Mouse (Mus musculus): ENCODE measurements around the gene Armc2. TPM values are rescaled to one million over a fixed set of nuclear protein-coding genes. Genes with fewer than 3 reads are reported as not detected.

Armc2 gene
- polyA plus RNA-seq, 1 experiment from 2014 or later: 4.2 TPM

GRCm38 (mm10) chr10:41891312-41891711 lies 126.9 kb downstream of the Armc2 start:
- Histone ChIP-seq H3K4me3 (no peak overlapping the region), H3K27ac (no peak overlapping the region), H3K4me2 (replicated peaks) (no peak overlapping the region), H3K9ac (no peak overlapping the region), H3K27me3 (no peaks in the 10 kb centered on the region), H3K4me1 (peaks cover 40% of the 10 kb centered on the region), H3K36me3 (peaks cover 5% of the 10 kb centered on the region), H3K9me3 (no peaks in the 10 kb centered on the region)
- 84% methylated on average over 4 of the region's 4 CpGs for WGBS
- ATAC-seq (ENCODE audit: low FRiP score, low read depth): no peak

- Histone ChIP-seq H3K4me3 (no peak overlapping the region), H3K4me2 (replicated peaks) (no peak overlapping the region), H3K36me3 (no peaks in the 10 kb centered on the region), H3K27me3 (no peaks in the 10 kb centered on the region), H3K27ac (no peak overlapping the region), H3K4me1 (peaks cover 40% of the 10 kb centered on the region), H3K9me3 (no peaks in the 10 kb centered on the region), H3K9ac (no peak overlapping the region)
- no peak for ATAC-seq (ENCODE audit: low FRiP score, low read depth)
Observed at GRCm38 (mm10) chr10:41890537-41890936, 127.7 kb downstream of the Armc2 start.

- ATAC-seq (ENCODE audit: low FRiP score, low read depth): no peak
- Histone ChIP-seq H3K27me3 (no peaks in the 10 kb centered on the region), H3K27ac (no peak overlapping the region), H3K36me3 (no peaks in the 10 kb centered on the region), H3K4me1 (peaks cover 37% of the 10 kb centered on the region), H3K4me2 (replicated peaks) (no peak overlapping the region), H3K9me3 (no peaks in the 10 kb centered on the region), H3K9ac (no peak overlapping the region), H3K4me3 (no peak overlapping the region)
- 71% methylated on average over 5 of the region's 5 CpGs for WGBS
Observed at GRCm38 (mm10) chr10:41889566-41889965, 128.7 kb downstream of the Armc2 start.

GRCm38 (mm10) chr10:41888365-41888941 lies 129.8 kb downstream of the Armc2 start:
- H3K36me3 ChIP-seq: no peaks in the 10 kb centered on the region
- H3K4me1 ChIP-seq: peaks cover 32% of the 10 kb centered on the region
- no peak overlapping the region for H3K27ac ChIP-seq
- peak overlapping the region; percentile 77 for H3K4me3 ChIP-seq
- WGBS: 39% methylated on average over 4 of the region's 4 CpGs
- no peaks in the 10 kb centered on the region for H3K27me3 ChIP-seq
- peak overlapping the region; percentile 81 for H3K4me2 ChIP-seq (replicated peaks)
- H3K9ac ChIP-seq: no peak overlapping the region
- no peaks in the 10 kb centered on the region for H3K9me3 ChIP-seq
- ATAC-seq (ENCODE audit: low FRiP score, low read depth): no peak

GRCm38 (mm10) chr10:41887080-41887821 lies 131.0 kb downstream of the Armc2 start:
- under 1% methylated on average over 62 of the region's 65 CpGs for WGBS
- ATAC-seq (ENCODE audit: low FRiP score, low read depth): peak; percentile 96

GRCm38 (mm10) chr10:41883741-41884575 lies 134.3 kb downstream of the Armc2 start:
- H3K27me3 ChIP-seq: no peaks in the 10 kb centered on the region
- no peak overlapping the region for H3K9ac ChIP-seq
- no peaks in the 10 kb centered on the region for H3K9me3 ChIP-seq
- no peak overlapping the region for H3K4me2 ChIP-seq (replicated peaks)
- H3K27ac ChIP-seq: no peak overlapping the region
- ATAC-seq (ENCODE audit: low FRiP score, low read depth): no peak
- WGBS: 50% methylated on average over 8 of the region's 8 CpGs
- no peak overlapping the region for H3K4me3 ChIP-seq
- no peaks in the 10 kb centered on the region for H3K36me3 ChIP-seq
- peaks cover 21% of the 10 kb centered on the region for H3K4me1 ChIP-seq

More at GRCm38 (mm10) chr10:41887080-41887821, 131.0 kb downstream of the Armc2 start:
- Histone ChIP-seq H3K27me3 (no peaks in the 10 kb centered on the region), H3K27ac (peak overlapping the region; percentile 94), H3K36me3 (no peaks in the 10 kb centered on the region), H3K9ac (peak overlapping the region; percentile 83), H3K4me2 (replicated peaks) (peak overlapping the region; percentile 81), H3K4me1 (peaks cover 25% of the 10 kb centered on the region), H3K9me3 (no peaks in the 10 kb centered on the region), H3K4me3 (peak overlapping the region; percentile 77)

- ATAC-seq (ENCODE audit: low FRiP score, low read depth): no peak
- H3K4me1 ChIP-seq: peaks cover 6% of the 10 kb centered on the region; the same call in 1 of the 2 replicates
- H3K9me3 ChIP-seq: no peaks in the 10 kb centered on the region
- no peak overlapping the region for H3K4me3 ChIP-seq
- no peak overlapping the region for H3K27ac ChIP-seq
- H3K36me3 ChIP-seq: no peaks in the 10 kb centered on the region
- WGBS: 46% methylated on average over 4 of the region's 4 CpGs
- no peaks in the 10 kb centered on the region for H3K27me3 ChIP-seq
- H3K9ac ChIP-seq: no peak overlapping the region
- H3K4me2 ChIP-seq (replicated peaks): no peak overlapping the region
Observed at GRCm38 (mm10) chr10:41881438-41881837, 136.8 kb downstream of the Armc2 start.

- Histone ChIP-seq H3K36me3 (no peaks in the 10 kb centered on the region), H3K4me3 (no peak overlapping the region), H3K9me3 (no peaks in the 10 kb centered on the region), H3K9ac (no peak overlapping the region), H3K27ac (no peak overlapping the region), H3K27me3 (no peaks in the 10 kb centered on the region), H3K4me2 (replicated peaks) (no peak overlapping the region), H3K4me1 (peaks cover 6% of the 10 kb centered on the region; the same call in 1 of the 2 replicates)
- ATAC-seq (ENCODE audit: low FRiP score, low read depth): no peak
- 30% methylated on average over 1 of the region's 1 CpGs for WGBS
Observed at GRCm38 (mm10) chr10:41880777-41881176, 137.5 kb downstream of the Armc2 start.

GRCm38 (mm10) chr10:41880206-41880605 lies 138.0 kb downstream of the Armc2 start:
- no peak overlapping the region for H3K4me2 ChIP-seq (replicated peaks)
- ATAC-seq (ENCODE audit: low FRiP score, low read depth): no peak
- H3K9ac ChIP-seq: no peak overlapping the region
- no peak overlapping the region for H3K27ac ChIP-seq
- no peaks in the 10 kb centered on the region for H3K27me3 ChIP-seq
- WGBS: 45% methylated on average over 4 of the region's 4 CpGs
- H3K36me3 ChIP-seq: no peaks in the 10 kb centered on the region
- H3K9me3 ChIP-seq: no peaks in the 10 kb centered on the region
- no peak overlapping the region for H3K4me3 ChIP-seq
- peaks cover 6% of the 10 kb centered on the region; the same call in 1 of the 2 replicates for H3K4me1 ChIP-seq

- Histone ChIP-seq H3K4me1 (peaks cover 6% of the 10 kb centered on the region; the same call in 1 of the 2 replicates), H3K4me2 (replicated peaks) (no peak overlapping the region), H3K4me3 (no peak overlapping the region), H3K9me3 (no peaks in the 10 kb centered on the region), H3K9ac (no peak overlapping the region), H3K27me3 (no peaks in the 10 kb centered on the region), H3K27ac (no peak overlapping the region), H3K36me3 (no peaks in the 10 kb centered on the region)
- ATAC-seq (ENCODE audit: low FRiP score, low read depth): no peak
- 81% methylated on average over 1 of the region's 1 CpGs for WGBS
Observed at GRCm38 (mm10) chr10:41879675-41880074, 138.6 kb downstream of the Armc2 start.

GRCm38 (mm10) chr10:41878344-41878743 lies 139.9 kb downstream of the Armc2 start:
- Histone ChIP-seq H3K4me2 (replicated peaks) (no peak overlapping the region), H3K4me1 (no peaks in the 10 kb centered on the region; the same call in 1 of the 2 replicates), H3K36me3 (no peaks in the 10 kb centered on the region), H3K9ac (no peak overlapping the region), H3K9me3 (no peaks in the 10 kb centered on the region), H3K4me3 (no peak overlapping the region), H3K27ac (no peak overlapping the region), H3K27me3 (no peaks in the 10 kb centered on the region)
- no peak for ATAC-seq (ENCODE audit: low FRiP score, low read depth)
- 85% methylated on average over 11 of the region's 11 CpGs for WGBS

GRCm38 (mm10) chr10:41875624-41876023 lies 142.6 kb downstream of the Armc2 start:
- Histone ChIP-seq H3K9me3 (no peaks in the 10 kb centered on the region), H3K4me1 (peaks cover 3% of the 10 kb centered on the region; the same call in 1 of the 2 replicates), H3K9ac (no peak overlapping the region), H3K27ac (no peak overlapping the region), H3K4me2 (replicated peaks) (no peak overlapping the region), H3K4me3 (no peak overlapping the region), H3K36me3 (no peaks in the 10 kb centered on the region), H3K27me3 (no peaks in the 10 kb centered on the region)
- ATAC-seq (ENCODE audit: low FRiP score, low read depth): no peak

All from limb, embryonic 13.5 days (tissue).